Mouse (Mus musculus) midbrain, embryonic 11.5 days (tissue): Measurements from ENCODE around the gene Hoxb6. TPM values are rescaled to one million over a fixed set of nuclear protein-coding genes. Genes with fewer than 3 reads are reported as not detected.

Experiments
- ATAC-seq: fragments of 200-750 bp; cut with Nextera tagmentation; 2 replicates; pipeline ENCODE4 v1.8.0; 2017; ENCODE audit warnings: moderate TSS enrichment, moderate library complexity; ENCODE audit not compliant: low FRiP score
- DNase-seq: peaks from one replicate; pipeline ENCODE4 v3.0.0; 2015; ENCODE audit warnings: low spot score; ENCODE audit errors: missing footprints
- H3K27ac ChIP-seq: fragments of 300-500 bp; sonication (generic); 2 replicates; pipeline ENCODE4 v1.5.1; 2014; ENCODE audit warnings: low read depth, low read length
- H3K27me3 ChIP-seq: fragments of 300-500 bp; sonication (generic); 2 replicates; pipeline ENCODE4 v1.6.1; 2014; ENCODE audit warnings: mild to moderate bottlenecking, low read length, moderate library complexity, mixed read lengths; ENCODE audit not compliant: control insufficient read depth, insufficient read depth
- H3K36me3 ChIP-seq: fragments of 300-500 bp; sonication (generic); 2 replicates; pipeline ENCODE4 v1.6.1; 2014; ENCODE audit warnings: mild to moderate bottlenecking, low read length, moderate library complexity, mixed read lengths; ENCODE audit not compliant: control insufficient read depth, insufficient read depth
- H3K4me1 ChIP-seq: fragments of 300-500 bp; sonication (generic); 2 replicates; pipeline ENCODE4 v1.6.1; 2014; ENCODE audit warnings: low read length; ENCODE audit not compliant: control insufficient read depth, insufficient read depth
- H3K4me2 ChIP-seq: fragments of 300-500 bp; sonication (generic); 2 replicates; pipeline ENCODE4 v1.6.1; 2014; ENCODE audit warnings: mild to moderate bottlenecking, moderate library complexity
- H3K4me3 ChIP-seq: fragments of 300-500 bp; sonication (generic); 2 replicates; pipeline ENCODE4 v1.5.1; 2014; ENCODE audit warnings: low read depth, low read length
- H3K9ac ChIP-seq: fragments of 300-500 bp; sonication (generic); 2 replicates; pipeline ENCODE4 v1.6.1; 2014; ENCODE audit warnings: low read length
- H3K9me3 ChIP-seq: fragments of 300-500 bp; sonication (generic); 2 replicates; pipeline ENCODE4 v1.6.1; 2016; ENCODE audit warnings: low read length; ENCODE audit not compliant: control insufficient read depth
- WGBS: fragments of 180-500 bp; shearing (Covaris S2); extraction: QIAGEN DNeasy Blood & Tissue Kit; methylation state at CpG from one replicate; pipeline ENCODE4 v1.1.7; 2014; 5-methylcytosine and 5-hydroxymethylcytosine counted together
- polyA plus RNA-seq: library from polyadenylated mRNA; unstranded; fragments of >200 nt; fragmentation: Nextera tagmentation; extraction: Ambion mirVana; gene quantifications from 2 replicates; pipeline ENCODE4 v1.2.1, GENCODE M21; 2014

Hoxb6 gene
- polyA plus RNA-seq, 1 experiment from 2014 or later = not detected

DNA sequence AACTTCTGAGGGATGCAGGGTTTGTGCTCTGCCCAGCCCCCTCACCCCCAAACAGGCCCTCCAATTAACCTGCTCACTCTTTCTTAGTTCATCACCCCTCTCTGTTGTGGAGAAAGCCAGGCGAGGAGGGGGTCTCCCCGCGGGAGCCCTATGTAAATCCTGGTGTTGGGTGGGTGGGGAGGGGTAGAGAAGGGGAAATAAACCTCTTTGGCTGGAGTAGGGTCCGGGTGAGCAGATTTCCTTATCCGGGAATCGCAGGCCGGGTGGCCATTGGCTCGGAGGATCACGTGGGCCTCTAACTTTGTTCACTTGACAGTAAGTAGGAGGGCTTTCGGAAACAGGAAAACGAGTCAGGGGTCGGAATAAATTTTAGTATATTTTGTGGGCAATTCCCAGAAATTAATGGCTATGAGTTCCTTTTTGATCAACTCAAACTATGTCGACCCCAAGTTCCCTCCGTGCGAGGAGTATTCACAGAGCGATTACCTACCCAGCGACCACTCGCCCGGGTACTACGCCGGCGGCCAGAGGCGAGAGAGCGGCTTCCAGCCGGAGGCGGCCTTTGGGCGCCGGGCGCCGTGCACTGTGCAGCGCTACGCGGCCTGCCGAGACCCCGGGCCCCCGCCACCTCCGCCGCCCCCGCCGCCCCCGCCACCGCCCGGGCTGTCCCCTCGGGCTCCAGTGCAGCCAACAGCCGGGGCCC lies 26.2 kb downstream of the Hoxb6 start:
- ATAC-seq (no peak; the same call in 1 of the 2 replicates), DNase-seq (no peak)
- H3K4me1 ChIP-seq = peaks cover 5% of the 10 kb centered on the region

DNA sequence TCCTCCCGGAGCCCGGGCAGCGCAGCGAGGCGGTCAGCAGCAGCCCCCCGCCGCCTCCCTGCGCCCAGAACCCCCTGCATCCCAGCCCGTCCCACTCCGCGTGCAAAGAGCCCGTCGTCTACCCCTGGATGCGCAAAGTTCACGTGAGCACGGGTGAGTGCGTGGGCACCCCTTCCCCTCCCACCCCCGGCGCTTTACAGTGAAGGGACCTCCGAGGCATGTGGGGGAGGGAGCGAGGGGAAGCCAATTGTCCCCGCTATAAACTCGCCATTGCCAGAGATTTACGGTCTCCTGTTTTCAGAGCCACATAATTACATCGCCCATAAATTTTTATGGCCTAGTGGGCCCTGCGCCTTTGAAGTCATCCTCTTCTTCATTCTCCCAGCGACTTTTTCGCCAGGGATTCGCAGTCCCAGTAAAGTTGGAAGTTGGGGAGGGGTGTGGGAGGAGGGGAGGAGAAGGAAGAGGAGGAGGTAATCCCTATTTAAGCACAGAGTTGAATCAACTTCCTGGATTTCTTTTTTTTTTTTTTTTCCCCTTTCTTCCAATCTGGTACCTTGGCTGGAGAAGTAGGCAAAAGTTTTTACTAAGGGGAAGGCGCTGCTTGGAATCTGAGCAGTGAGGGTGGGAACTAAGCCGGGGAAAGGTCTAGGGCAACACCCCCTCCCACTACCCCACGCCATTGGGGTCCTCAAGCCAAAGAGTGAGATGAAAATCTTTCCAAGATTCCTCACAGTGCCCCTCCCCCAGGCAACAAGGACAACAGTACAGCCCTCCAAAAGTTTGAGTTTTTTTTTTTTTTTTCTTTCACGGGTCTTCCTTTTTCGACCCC lies 27.0 kb downstream of the Hoxb6 start:
- H3K36me3 ChIP-seq = no peaks in the 10 kb centered on the region
- peaks cover 100% of the 10 kb centered on the region for H3K27me3 ChIP-seq
- peaks cover 5% of the 10 kb centered on the region for H3K4me1 ChIP-seq
- H3K4me3 ChIP-seq = peak overlapping the region; percentile 24
- H3K9me3 ChIP-seq = no peaks in the 10 kb centered on the region
- no peak overlapping the region for H3K27ac ChIP-seq
- peak overlapping the region; percentile 39 for H3K4me2 ChIP-seq
- under 1% methylated on average over 34 of the region's 34 CpGs for WGBS
- H3K9ac ChIP-seq = no peak overlapping the region
- peak; percentile 94 for DNase-seq
- ATAC-seq = no peak

More for the DNA sequence above, 26.2 kb downstream of the Hoxb6 start:
- Histone ChIP-seq H3K27ac (no peak overlapping the region), H3K4me3 (peak overlapping the region; percentile 24), H3K27me3 (peaks cover 100% of the 10 kb centered on the region), H3K36me3 (no peaks in the 10 kb centered on the region), H3K9me3 (no peaks in the 10 kb centered on the region), H3K4me2 (peak overlapping the region; percentile 39), H3K9ac (no peak overlapping the region)
- WGBS = under 1% methylated on average over 44 of the region's 45 CpGs

DNA sequence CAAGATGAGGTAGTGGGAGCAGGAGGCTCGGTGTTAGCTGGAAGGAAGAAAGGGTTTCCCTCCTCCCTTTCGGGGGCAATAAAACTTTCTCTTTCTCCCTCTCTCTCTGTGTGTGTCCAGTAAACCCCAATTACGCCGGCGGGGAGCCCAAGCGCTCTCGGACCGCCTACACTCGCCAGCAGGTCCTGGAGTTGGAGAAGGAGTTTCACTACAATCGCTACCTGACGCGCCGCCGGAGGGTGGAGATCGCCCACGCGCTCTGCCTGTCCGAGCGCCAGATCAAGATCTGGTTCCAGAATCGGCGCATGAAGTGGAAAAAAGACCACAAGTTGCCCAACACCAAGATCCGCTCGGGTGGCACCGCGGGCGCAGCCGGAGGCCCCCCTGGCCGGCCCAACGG lies 27.6 kb downstream of the Hoxb6 start:
- H3K4me2 ChIP-seq = no peak overlapping the region
- no peaks in the 10 kb centered on the region for H3K36me3 ChIP-seq
- WGBS = under 1% methylated on average over 28 of the region's 29 CpGs
- H3K27me3 ChIP-seq = peaks cover 100% of the 10 kb centered on the region
- no peak overlapping the region for H3K9ac ChIP-seq
- DNase-seq = no peak
- peaks cover 5% of the 10 kb centered on the region for H3K4me1 ChIP-seq
- no peak for ATAC-seq
- H3K27ac ChIP-seq = no peak overlapping the region
- H3K9me3 ChIP-seq = no peaks in the 10 kb centered on the region
- no peak overlapping the region for H3K4me3 ChIP-seq

DNA sequence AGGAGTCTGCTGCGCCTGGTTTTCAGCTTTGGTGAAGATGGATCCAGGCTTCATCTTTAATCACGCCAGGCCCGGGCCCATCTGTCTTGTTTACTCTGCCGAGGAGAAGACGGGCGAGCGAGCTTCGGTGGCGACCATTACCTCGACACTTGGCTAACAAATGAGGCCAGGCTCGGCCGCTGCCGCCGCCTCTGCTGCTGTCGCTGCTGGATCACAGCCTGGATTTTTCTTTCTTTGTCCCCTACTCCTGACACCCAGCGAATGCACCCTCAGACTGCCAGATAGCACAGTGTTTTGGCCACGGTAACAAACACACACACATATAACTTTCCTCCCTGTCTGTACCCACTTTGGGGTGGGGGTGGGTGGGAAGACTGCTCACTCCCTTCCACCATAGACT lies 28.4 kb downstream of the Hoxb6 start:
- no peak overlapping the region for H3K27ac ChIP-seq
- H3K9ac ChIP-seq = no peak overlapping the region
- peaks cover 100% of the 10 kb centered on the region for H3K27me3 ChIP-seq
- H3K36me3 ChIP-seq = no peaks in the 10 kb centered on the region
- DNase-seq (no peak), ATAC-seq (no peak)
- H3K9me3 ChIP-seq = no peaks in the 10 kb centered on the region
- 2% methylated on average over 17 of the region's 17 CpGs for WGBS
- no peak overlapping the region for H3K4me3 ChIP-seq
- H3K4me1 ChIP-seq = peaks cover 5% of the 10 kb centered on the region
- H3K4me2 ChIP-seq = no peak overlapping the region

DNA sequence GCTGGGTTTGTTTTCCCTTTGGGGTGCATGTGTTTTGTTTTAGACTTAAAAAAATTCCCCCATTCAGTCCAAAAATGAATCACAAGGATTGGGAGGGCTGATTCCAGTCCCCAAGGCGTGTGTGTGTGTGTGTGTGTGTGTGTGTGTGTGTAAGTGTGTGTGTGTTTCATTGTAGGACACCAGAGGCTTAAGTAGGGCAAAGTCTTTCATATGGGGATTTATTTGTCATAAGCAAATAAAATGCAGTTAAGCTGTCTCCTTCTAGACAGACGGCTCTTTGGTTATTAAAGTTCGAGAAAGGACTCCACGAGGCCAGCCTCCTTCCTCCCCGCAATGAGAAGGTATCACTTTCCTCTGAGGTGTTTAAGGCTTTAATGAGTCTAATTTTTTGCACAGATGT lies 29.6 kb downstream of the Hoxb6 start:
- no peaks in the 10 kb centered on the region for H3K36me3 ChIP-seq
- H3K9me3 ChIP-seq = no peaks in the 10 kb centered on the region
- no peak overlapping the region for H3K4me3 ChIP-seq
- ATAC-seq = no peak
- peaks cover 5% of the 10 kb centered on the region for H3K4me1 ChIP-seq
- no peak overlapping the region for H3K9ac ChIP-seq
- H3K27me3 ChIP-seq = peaks cover 100% of the 10 kb centered on the region
- no peak for DNase-seq
- WGBS = 8% methylated on average over 5 of the region's 5 CpGs
- H3K4me2 ChIP-seq = no peak overlapping the region
- no peak overlapping the region for H3K27ac ChIP-seq

DNA sequence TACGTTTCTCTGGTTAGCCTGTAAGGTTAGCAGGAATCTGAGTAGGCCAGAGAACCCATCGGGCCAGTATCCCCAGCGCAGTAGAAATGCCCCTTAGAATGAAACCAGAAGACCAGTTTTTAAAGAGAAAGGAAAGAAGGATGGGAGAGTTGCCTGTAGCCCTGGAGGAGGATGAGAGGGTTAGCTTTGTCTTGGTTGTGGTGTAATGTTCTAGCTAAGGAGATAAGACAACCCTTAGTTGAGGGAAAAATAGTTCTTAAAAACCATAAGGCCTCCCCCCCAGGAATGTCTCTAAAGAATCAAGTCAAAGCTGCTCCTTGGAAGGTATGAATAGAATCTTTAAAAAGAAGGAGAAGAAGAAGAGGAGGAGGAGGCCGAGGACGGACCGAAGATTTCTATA lies 30.5 kb downstream of the Hoxb6 start:
- Histone ChIP-seq H3K9ac (no peak overlapping the region), H3K9me3 (no peaks in the 10 kb centered on the region), H3K4me1 (peaks cover 5% of the 10 kb centered on the region), H3K4me2 (no peak overlapping the region), H3K27me3 (peaks cover 100% of the 10 kb centered on the region), H3K4me3 (no peak overlapping the region), H3K27ac (no peak overlapping the region), H3K36me3 (no peaks in the 10 kb centered on the region)
- WGBS = 5% methylated on average over 6 of the region's 6 CpGs
- DNase-seq (no peak), ATAC-seq (no peak)

DNA sequence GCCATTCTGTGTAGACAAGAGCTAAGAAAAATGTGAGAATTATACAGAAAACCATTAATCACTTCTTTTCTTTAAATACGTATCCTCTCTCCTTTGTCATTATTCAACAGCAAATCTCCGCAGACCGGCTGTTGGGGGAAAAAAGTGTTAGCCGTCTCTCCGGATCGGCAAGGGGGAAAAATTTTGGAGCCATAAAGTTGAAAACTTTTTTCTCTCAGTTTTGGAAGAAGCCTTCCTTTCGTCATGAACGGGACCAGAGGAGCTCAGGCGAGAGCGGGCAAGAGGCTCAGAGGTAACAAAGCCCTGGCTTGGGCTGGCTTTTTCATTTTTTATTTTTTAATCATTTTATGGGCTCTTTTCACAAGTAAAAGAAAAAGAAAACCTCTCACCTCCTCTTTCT lies 30.9 kb downstream of the Hoxb6 start, which contains the start of gene Hoxb3:
Gene Hoxb3 (plus strand): TSS at position 173 of the 400 bp plus-strand sequence.
- 1% methylated on average over 10 of the region's 10 CpGs for WGBS
- no peak within 1 kb of the TSS for H3K4me2 ChIP-seq

DNA sequence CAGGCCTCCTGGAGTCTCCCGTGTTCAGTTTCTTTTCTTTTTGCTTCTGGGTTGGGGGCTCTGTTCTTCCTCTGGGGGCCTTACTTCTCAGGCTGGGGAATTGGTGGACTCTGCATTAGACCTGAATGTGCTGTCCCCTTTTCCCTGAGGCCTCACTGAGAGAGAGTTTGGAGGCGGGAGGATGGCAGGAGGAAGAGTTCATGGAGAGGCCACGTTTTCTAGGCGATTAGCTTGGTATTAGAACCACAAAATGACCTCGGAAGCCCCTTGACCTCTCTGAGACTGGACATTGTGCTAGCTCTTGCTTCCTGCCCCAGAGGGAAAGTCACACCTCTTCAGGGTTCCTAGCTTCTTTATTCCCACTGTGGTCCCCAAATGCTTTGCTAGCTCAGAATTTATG lies 31.8 kb downstream of the Hoxb6 start:
- Histone ChIP-seq H3K36me3 (no peaks in the 10 kb centered on the region), H3K4me3 (no peak overlapping the region), H3K9me3 (no peaks in the 10 kb centered on the region), H3K4me2 (no peak overlapping the region), H3K27ac (no peak overlapping the region), H3K4me1 (peaks cover under 1% of the 10 kb centered on the region; the same call in 1 of the 2 replicates), H3K27me3 (peaks cover 100% of the 10 kb centered on the region), H3K9ac (no peak overlapping the region)
- ATAC-seq (no peak), DNase-seq (no peak)
- WGBS = 1% methylated on average over 5 of the region's 5 CpGs

More for the DNA sequence above, 30.9 kb downstream of the Hoxb6 start, which contains the start of gene Hoxb3:
- Histone ChIP-seq H3K9me3 (no peaks in the 10 kb centered on the region), H3K27ac (no peak within 1 kb of the TSS), H3K36me3 (no peaks in the 10 kb centered on the region), H3K27me3 (peaks cover 100% of the 10 kb centered on the region), H3K4me1 (peaks cover 5% of the 10 kb centered on the region), H3K9ac (no peak within 1 kb of the TSS), H3K4me3 (no peak within 1 kb of the TSS)
- ATAC-seq = no peak
- no peak for DNase-seq

DNA sequence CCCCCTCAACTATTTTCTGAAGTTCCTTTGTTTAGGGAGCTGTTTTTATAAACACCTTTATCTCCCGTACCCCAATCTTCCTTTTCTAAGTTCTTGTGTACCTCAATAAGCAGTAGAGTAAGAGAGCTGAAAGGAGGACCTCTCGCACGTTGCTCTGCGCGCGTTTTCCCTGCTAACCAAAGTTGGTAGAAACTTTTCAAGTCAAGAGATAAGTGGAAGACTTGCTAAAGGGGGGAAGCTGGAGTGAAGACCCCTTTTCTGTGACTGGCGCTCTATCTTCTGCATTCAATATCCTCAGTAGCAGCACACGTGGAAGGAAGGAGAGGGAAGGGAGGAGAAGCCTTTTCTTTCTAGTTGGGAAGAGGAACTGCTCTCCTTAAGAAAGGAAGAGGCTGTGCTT lies 32.7 kb downstream of the Hoxb6 start:
- Histone ChIP-seq H3K4me1 (no peaks in the 10 kb centered on the region), H3K4me3 (no peak overlapping the region), H3K9me3 (no peaks in the 10 kb centered on the region), H3K27ac (no peak overlapping the region), H3K27me3 (peaks cover 100% of the 10 kb centered on the region), H3K4me2 (no peak overlapping the region), H3K36me3 (no peaks in the 10 kb centered on the region), H3K9ac (no peak overlapping the region)
- no peak for DNase-seq
- no peak for ATAC-seq
- WGBS = 2% methylated on average over 8 of the region's 8 CpGs
